Mouse (Mus musculus): ENCODE measurements around the gene Ugt2b34. TPM values are rescaled to one million over a fixed set of nuclear protein-coding genes. Genes with fewer than 3 reads are reported as not detected.
"Not testable (repeated sequence)": the region's sequence is repeated elsewhere in the genome, so short reads cannot be mapped to it uniquely, and the experiment has no call there.

Gene Ugt2b34
- not detected for total RNA-seq (2021)

- no peak for DNase-seq
Observed at GRCm38 (mm10) chr5:86906758-86907157, at the start of gene Ugt2b34. Gene Ugt2b34, minus strand, starts transcription at chr5:86906937.

DNA sequence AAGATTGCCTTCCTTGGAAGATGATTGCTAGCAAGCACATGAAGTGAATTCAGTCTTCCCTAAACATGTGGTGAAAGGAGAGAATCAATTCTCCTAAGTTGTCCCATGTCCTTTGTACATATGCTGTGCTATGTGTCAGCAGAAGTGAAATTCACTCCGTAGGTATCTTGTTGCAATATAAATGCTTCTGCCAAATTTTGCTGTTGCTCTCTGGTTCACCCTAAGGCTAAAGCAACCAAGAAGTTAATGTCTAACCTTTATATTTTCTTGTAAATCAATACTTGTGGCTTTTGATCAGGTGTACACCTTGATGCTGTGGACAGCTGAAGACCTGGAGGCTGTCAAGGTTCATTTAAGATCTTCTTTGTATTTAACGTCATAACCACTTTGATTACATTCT lies 35.4 kb upstream of the Ugt2b34 start:
- DNase-seq, result no peak

GRCm38 (mm10) chr5:86926426-86926825 lies 19.7 kb upstream of the Ugt2b34 start, which contains the start of gene Ugt2b1:
Gene Ugt2b1, minus strand, starts transcription at chr5:86926530.
- no peak for DNase-seq

DNA sequence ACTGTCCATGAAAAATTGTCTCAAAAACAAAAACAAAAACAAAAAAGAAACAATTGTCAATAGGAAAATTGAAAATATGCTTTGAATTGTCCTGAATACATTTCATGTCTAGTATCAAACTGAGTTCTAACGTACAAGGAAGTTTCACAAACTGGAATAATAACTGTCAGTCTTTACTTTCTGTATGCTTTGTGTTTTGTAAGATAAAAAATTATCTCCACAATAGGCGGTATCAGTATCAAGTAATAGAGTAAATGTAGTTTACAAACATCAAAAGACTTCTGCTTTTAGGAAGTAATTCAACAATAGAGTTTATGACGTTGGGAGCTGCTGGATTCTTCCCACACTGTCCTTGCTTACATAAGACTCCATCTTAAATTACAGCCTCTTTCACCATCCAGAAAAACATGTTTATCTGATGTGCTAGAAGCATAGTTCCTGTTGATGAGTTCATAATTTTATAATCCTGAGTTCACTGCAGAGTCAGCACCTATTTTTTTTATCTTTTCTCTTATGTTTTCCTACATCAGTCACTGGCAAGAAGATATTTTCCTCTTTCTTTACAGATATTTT lies 14.0 kb upstream of the Ugt2b34 start:
- no peak for DNase-seq

DNA sequence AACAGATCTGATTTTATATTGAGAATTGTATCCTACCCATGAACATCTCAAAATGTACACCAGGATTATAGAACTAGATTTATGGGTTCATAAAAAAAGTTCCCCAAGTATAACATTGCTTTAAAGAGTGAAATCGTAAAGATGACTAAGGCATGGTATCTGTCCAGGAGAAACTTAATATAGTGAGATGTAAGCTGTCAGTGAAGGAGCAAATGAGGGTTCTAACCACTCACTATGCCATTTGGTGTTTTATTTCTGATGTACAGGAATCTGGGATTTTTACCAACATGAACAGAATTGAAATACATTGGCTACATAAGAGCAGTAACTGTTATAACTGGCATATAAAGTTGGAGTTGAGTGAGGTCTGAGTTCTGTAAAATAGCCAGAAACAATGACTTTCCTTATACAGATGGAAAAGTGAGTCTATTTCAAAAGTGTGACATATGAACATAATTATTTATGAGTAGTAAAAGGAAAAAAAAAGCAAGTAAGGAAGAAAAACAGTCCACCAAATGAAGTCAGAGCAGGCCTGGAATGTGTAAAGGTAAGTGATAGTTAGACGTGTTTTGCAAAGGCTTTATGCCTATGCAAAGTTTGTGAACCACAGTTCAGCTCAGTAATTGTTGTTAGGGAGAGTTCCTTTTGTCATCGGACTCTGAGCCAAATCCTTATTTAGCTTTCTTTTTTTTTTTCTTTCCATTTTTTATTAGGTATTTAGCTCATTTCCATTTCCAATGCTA lies 4.8 kb upstream of the Ugt2b34 start:
- no peak for DNase-seq

GRCm38 (mm10) chr5:86910770-86911169 lies 4.0 kb upstream of the Ugt2b34 start:
- no peak for DNase-seq

GRCm38 (mm10) chr5:86889933-86890332 lies 16.8 kb downstream of the Ugt2b34 start:
- no peak for DNase-seq

DNA sequence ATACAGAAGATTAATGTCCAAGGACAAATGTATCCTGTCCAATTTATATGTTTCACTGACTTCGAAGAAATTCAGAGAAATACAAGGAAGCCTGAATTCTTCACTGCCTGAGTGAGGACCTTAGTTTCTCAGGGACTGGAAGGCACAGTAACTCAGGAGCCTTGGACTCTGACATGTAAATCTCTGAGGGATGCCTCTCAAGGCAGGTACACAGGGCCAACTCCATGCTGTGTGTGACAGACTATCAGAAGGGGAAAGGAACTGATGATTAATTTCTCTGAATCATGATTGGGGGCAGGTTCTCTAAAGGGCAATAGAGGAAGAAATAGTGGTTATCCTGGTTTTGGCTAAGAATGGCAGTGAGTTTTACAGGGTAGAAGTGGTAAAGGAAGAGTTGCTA lies 18.3 kb downstream of the Ugt2b34 start:
- DNase-seq, result no peak

DNA sequence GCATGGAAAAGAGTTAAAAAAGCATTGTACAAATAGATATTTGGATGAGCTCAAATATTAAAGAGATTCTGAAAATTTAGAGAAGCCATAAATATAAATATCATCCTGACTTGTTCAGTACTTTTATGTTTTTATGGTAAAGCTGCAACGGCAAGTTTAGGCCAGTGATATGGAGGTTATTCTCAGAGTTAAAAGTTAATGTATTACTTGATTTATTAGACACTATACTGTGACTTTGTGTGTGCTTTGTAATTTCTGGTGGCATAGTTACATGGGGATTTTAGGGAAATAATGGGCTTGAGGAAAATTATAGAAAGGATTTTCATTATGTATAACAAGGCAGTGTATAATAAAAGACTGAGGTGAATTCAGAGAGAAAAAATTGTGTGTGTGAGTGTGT lies 19.7 kb downstream of the Ugt2b34 start:
- DNase-seq, result no peak

- no peak for DNase-seq
Observed at GRCm38 (mm10) chr5:86886620-86887019, 20.1 kb downstream of the Ugt2b34 start.

- no peak for DNase-seq
Observed at GRCm38 (mm10) chr5:86871877-86872276, 34.9 kb downstream of the Ugt2b34 start.

DNA sequence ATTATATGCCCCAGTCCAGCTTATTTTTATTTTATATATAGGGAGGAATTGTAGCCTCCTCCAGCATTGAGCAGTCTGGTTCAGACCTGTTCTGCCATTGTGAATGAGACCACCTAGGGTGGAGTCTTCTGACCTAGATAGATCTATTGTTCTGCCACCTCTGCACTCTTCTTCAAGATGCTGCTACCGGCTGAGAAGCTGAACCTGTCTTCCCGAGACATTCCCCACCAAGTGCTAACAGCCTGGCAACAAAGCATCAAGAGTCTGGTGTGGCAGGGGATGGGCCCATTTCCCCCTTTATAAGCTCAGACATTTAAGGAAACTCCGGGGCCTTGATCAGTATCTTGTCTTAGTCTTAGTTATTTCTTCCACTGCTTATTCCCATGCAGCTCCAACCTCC lies 48.4 kb downstream of the Ugt2b34 start:
- DNase-seq, result no peak

DNA sequence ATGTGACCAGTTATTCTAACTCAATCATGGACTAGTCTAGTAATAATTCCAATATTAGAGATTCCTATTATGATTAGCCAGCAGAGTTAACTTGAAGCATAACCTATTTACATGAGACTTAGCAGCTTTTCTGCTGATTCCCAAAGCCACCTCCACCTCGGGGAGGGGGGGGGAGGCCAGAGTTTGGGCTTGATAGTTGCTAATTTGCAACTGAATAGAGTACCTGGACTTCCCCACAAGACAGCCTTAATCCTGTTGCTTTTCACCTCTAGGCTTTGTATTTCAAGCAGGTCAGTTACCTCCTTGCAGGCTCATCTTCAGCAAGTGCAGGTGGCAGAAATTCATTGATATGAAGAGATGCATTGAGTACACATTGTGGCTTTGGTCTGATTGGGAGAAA lies 49.1 kb downstream of the Ugt2b34 start:
- DNase-seq, result no peak

GRCm38 (mm10) chr5:86856505-86856904 lies 50.2 kb downstream of the Ugt2b34 start:
- not testable (repeated sequence) for DNase-seq

- no peak for DNase-seq
Observed at GRCm38 (mm10) chr5:86851658-86852057, 55.1 kb downstream of the Ugt2b34 start.

- no peak for DNase-seq
Observed at GRCm38 (mm10) chr5:86850104-86850503, 56.6 kb downstream of the Ugt2b34 start.

DNA sequence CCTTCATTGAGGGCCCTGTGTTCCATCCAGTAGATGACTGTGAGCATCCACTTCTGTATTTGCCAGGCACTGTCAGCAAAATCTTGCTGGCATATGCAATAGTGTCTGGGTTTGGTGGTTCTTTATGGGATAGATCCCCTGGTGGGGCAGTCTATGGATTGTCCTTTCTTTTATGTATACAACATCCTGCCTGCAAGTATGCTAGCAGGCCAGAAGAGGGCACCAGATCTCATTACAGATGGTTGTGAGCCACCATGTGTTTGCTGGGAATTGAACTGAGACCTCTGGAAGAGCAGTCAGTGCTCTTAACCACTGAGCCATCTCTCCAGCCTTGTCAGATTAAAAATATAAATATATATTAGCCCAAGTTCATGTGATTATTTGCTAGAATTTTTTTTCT lies 65.5 kb downstream of the Ugt2b34 start:
- DNase-seq, result not testable (repeated sequence)

GRCm38 (mm10) chr5:86840207-86840606 lies 66.5 kb downstream of the Ugt2b34 start:
- no peak for DNase-seq

Other genes with a start within 250 kb of the Ugt2b34 start
- not detected for gene Tmprss11b, start 230.6 kb downstream of the Ugt2b34 start, total RNA-seq (2021)
- gene Tmprss11e, start 161.1 kb downstream of the Ugt2b34 start, total RNA-seq (2021), result not detected
- 10 to 100 TPM; 67.3 to 68.1 TPM for gene Ythdc1, start 102.7 kb downstream of the Ugt2b34 start, total RNA-seq (2021)
- gene Ugt2b1, start 19.6 kb upstream of the Ugt2b34 start, total RNA-seq (2021), result not detected
- gene Ugt2b35, start 93.9 kb upstream of the Ugt2b34 start, total RNA-seq (2021), result not detected
- gene Ugt2b36, start 185.6 kb upstream of the Ugt2b34 start, total RNA-seq (2021), result not detected
- not detected for gene Ugt2b5, start 233.4 kb upstream of the Ugt2b34 start, total RNA-seq (2021)

All from layer of hippocampus, postnatal 36 days (tissue).